Mouse (Mus musculus) neutrophil, adult 59 days (primary cell): ENCODE measurements around the gene Acot4. TPM values are rescaled to one million over a fixed set of nuclear protein-coding genes. Genes with fewer than 3 reads are reported as not detected.

Experiments used
- total RNA-seq, 2 experiments: library from RNA; stranded (reverse); gene quantifications; 1 replicate in 1 of 2; 2 replicates in 1 of 2; pipeline ENCODE4 v1.2.4; 2023

The Acot4 gene
- total RNA-seq: 1 to 10 TPM in 1 of 2 experiments, under 1 TPM in 1; 0.07 to 1.5 TPM

GRCm38 (mm10) chr12:84038241-84038640 is at the start of gene Acot4:
Gene Acot4, plus strand, starts transcription at chr12:84038379.

GRCm38 (mm10) chr12:84009171-84009965 is 28.8 kb upstream of the Acot4 start, which contains the start of gene Acot1:
Gene Acot1, plus strand, starts transcription at chr12:84009490.

GRCm38 (mm10) chr12:84038691-84039111 is 522 bp downstream of the Acot4 start, which contains the start of gene Gm49366:
Gene Gm49366, plus strand, starts transcription at chr12:84038935.

GRCm38 (mm10) chr12:84051937-84052474 is 13.8 kb downstream of the Acot4 start, which contains the start of gene Acot3:
Gene Acot3, plus strand, starts transcription at chr12:84052144.

GRCm38 (mm10) chr12:84068986-84069385 is 30.8 kb downstream of the Acot4 start, which contains the start of gene Acot5:
Gene Acot5, plus strand, starts transcription at chr12:84069325.

Other genes with a start within 250 kb of the Acot4 start
- gene Numb, start 116.4 kb upstream of the Acot4 start, total RNA-seq: 100 to 1,000 TPM; 102 to 122 TPM
- 10 to 100 TPM; 46.4 to 49.3 TPM for gene Riox1, start 87.8 kb upstream of the Acot4 start, total RNA-seq
- not detected for gene Heatr4, start 53.5 kb upstream of the Acot4 start, total RNA-seq
- gene Acot2, start 50.5 kb upstream of the Acot4 start, total RNA-seq: 1 to 10 TPM; 4.6 to 8.4 TPM
- 10 to 100 TPM; 11.6 to 20.8 TPM for gene Acot1, start 28.9 kb upstream of the Acot4 start, total RNA-seq
- gene Gm49366, start 556 bp downstream of the Acot4 start, total RNA-seq: not detected
- not detected for gene Acot3, start 13.8 kb downstream of the Acot4 start, total RNA-seq
- gene Acot5, start 30.9 kb downstream of the Acot4 start, total RNA-seq: not detected
- under 1 TPM; 0.22 to 0.29 TPM for gene Acot6, start 62.3 kb downstream of the Acot4 start, total RNA-seq
- gene Dnal1, start 76.0 kb downstream of the Acot4 start, total RNA-seq: under 1 TPM; 0.07 to 0.37 TPM
- gene Pnma1, start 110.1 kb downstream of the Acot4 start, total RNA-seq: 1 to 10 TPM; 2.5 to 2.6 TPM
- 10 to 100 TPM; 79.2 to 80.5 TPM for gene Elmsan1, start 180.5 kb downstream of the Acot4 start, total RNA-seq
- gene Ptgr2, start 246.9 kb downstream of the Acot4 start, total RNA-seq: 10 to 100 TPM; 12.9 to 17.2 TPM